Mouse (Mus musculus): ENCODE measurements at regions not wholly inside any gene's neighbourhood (a gene's known extent, or its start where the extent isn't known, plus 50 kb on each side); places are given as distances from the start of the nearest gene placed in this dataset.
"Not testable (repeated sequence)": the region's sequence is repeated elsewhere in the genome, so short reads cannot be mapped to it uniquely, and the experiment has no call there.

DNA sequence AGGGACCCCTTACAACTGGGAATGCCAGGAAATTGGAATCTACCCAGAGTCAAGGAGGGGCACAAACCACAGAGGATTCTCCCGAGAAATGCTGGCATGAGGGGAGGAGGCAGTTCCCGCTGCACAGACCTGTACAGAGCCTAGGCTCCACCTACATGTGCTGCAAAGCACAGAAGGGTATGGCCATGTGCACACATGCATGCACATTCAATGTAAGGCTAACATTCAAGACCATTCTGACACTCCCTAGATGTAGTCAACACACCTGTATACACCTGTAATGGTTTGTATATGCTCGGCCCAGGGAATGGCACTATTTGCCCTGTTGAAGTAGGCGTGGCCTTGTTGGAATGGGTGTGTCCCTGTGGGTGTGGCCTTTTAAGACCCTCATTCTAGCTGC, 238.0 kb downstream of the Prex1 start:
- DNase-seq = no peak

GRCm38 (mm10) chr2:166474601-166475000, 239.0 kb downstream of the Prex1 start:
- no peak for DNase-seq

DNA sequence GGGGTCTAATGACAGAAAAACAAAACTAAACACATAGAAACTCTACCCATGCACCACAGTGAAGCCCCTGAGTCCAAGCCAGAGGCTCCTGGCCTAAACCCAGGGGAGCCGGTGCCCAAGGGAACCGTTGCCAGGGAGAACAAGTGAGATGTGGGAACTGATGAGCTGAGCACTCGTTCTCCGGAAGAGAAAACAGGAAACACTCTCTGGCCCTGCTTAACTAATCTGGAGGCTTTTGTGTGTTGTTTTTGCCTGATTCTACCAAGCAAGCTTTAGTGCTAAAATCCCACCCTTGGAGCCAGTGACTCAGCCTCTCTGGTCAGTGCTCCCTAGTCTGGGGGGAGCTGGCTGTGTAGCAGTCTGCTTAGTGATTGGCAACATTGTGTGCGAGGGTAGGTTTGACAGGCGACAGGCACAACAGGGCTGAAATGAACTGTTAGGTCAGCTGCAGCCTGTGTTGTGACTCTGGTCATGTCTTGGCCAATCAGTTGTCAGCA, 242.3 kb downstream of the Prex1 start:
- peak; percentile 45 for DNase-seq

- no peak for DNase-seq
Measured at GRCm38 (mm10) chr2:166469046-166469593, 244.5 kb downstream of the Prex1 start.

DNA sequence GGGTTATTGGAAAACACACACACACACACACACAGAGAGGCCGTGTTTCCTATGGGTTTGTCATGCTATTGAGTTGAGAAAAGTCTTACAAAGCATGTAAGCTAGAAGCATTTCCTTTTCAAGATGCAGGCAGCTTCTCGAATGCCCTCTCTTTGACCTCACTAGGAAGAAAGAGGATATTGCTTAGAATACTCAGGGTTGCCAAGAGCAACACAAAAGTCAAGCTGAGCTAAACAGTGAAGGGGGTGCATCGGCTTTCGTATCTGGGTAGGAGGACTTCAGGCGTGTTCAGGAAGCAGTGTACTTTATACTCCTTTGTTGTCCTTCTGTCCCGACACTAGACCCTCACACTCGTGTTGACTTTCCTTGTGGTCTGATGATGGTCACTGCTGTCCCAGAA, 246.5 kb downstream of the Prex1 start:
- no peak for DNase-seq

- no peak for DNase-seq
Measured at GRCm38 (mm10) chr2:166465531-166465930, 248.1 kb downstream of the Prex1 start.

DNA sequence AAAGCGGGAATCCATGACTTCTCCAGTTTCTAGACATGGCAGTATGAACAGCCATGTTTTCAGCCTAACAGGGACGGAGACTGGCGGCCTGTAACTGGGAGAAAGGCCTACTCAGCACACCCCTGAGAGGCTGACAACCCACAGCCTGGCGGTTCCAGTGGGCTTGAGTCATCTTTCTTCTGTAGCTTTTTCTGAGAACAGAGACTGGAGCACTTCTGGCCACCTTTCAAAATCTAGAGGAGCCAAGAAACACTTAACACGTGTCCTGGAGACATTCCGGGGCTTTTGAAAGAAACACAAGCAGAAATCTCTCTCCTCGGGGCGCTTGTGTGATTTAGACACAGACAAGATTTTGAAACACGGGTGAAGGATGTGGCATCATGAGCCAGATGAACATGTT, 250.1 kb downstream of the Prex1 start:
- DNase-seq = peak; percentile 28

- DNase-seq = no peak
Measured at GRCm38 (mm10) chr2:166461956-166462355, 251.7 kb downstream of the Prex1 start.

DNA sequence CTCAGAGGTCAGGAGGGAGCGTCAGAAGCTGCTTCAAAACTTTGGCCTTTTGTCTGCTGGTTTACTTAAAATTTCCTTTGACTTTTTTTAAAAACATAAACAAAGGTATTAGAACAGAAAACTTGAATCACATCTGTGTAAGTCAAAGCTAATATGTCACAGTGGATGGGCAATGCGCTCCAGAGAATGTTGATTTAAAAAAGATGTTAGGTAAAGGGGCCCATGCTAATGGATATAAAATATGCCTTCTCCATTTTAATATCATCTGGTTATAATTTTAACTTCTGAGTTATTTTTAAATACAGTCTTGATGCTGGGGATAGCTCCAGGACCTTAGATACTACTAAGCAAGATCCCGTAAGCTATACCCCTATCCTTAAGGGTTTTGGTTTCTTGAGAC, 252.5 kb downstream of the Prex1 start:
- DNase-seq = no peak

- no peak for DNase-seq
Measured at GRCm38 (mm10) chr2:166459955-166460354, 253.7 kb downstream of the Prex1 start.

DNA sequence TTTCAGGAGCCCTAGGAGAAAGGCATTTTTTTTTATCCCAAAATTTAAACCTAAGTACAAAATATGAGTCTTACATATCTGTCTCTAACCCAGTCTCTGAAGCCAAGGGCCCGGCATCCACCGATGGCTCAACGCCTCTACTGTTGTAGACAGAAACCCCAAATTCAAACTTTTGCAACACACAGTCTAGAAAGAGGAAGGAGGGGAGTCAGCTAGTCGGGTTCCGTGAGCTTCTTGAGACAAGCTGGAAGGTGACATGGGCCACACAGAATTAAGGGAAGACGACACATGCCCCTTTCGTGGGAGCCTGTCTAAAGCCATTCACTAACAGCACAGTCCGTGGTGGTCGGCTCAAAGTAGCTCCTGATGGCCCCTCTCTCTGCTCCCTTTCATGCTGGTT, 254.7 kb downstream of the Prex1 start:
- no peak for DNase-seq

DNA sequence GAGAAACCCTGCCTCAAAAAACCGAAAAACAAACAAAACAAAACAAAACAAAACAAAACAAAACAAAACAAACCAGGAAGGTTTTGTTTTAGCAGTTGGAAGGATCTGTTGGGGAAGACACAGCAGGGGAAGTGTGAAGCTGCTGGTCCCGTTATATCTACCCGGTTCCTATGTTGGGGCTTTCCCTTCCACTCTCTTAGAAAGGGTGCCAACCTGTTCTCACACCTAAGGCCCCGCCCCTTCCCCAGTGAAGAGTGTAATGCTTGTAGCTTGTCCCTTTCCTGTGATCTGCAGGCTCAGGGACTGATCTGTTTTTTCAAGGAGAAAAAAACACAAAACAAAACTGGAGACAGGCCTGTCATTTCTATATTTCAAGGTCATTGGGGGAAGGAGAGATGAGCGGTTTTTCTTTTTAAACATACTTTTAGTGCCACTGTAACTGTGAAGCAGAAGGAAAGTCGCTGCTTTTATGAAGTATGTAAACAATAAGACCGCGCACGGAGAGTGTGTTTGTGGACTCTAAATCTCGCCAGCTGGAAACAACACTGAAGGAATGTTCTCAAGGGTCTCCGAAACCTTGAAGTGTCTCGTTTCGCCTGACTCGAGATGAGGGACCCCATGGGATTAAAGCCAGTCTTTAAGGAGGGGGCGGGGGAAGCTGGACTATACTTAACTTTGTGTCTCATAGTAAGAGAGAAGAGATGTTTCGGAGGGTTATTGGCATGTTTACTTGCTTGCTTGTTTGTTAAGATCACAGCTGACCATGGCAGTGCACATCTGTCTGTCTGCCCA, 256.1 kb downstream of the Prex1 start:
- DNase-seq = no peak

DNA sequence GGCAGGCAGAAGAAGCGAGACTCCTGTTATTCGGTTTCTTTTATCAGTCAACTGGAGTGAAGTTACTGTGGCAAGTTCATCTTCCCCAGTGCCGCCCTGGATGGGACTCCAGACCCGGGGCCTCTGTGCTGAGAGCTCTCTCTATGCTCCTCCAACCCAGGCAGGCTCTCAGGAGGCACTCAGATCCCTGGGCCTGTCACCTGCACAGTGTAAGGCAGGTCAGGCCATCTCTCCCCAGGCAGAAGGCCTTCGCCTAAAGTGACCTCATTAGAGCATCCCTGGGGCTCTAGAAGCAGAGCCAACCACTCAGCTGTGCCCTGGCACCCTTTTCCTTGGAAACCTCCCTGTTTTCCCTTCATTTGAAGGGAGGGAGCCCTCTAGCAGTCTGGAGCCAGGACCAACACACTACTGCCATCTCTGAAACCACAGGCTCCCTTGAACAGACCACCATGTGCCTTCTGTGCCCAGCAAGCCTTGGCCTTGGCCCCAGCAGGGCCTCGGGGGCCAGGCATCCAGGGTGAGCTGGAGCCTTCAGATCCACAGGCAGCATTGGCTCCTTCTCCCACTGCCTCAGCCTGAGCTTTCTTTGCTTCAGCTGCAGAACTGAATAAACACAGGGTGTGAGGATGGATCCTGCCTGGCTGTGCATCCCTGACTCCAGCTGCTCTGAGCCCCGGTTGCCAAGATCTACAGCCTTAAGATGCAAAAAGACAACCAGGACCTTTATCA, 259.3 kb downstream of the Prex1 start:
- DNase-seq = not testable (repeated sequence)

- no peak for DNase-seq
Measured at GRCm38 (mm10) chr2:166450964-166451363, 262.7 kb downstream of the Prex1 start.

DNA sequence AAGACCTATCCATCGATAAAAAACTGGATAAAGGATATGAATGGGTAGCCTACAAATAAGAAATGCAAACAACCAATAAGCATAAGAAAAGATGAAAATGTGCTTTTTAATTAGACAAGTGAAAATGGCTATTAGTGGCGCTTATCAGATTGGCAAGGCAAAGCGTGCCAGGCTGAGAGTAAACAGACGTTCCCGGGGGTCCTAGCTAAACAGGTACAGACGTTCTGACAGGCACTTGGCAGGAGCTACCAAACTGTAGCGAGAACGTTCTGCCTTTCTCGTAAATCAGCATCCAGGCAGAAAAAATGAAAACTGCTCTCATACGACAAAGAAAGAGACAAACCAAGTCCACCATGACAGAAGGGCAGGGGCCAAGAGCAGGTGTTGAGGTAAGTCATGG, 263.3 kb downstream of the Prex1 start:
- no peak for DNase-seq

DNA sequence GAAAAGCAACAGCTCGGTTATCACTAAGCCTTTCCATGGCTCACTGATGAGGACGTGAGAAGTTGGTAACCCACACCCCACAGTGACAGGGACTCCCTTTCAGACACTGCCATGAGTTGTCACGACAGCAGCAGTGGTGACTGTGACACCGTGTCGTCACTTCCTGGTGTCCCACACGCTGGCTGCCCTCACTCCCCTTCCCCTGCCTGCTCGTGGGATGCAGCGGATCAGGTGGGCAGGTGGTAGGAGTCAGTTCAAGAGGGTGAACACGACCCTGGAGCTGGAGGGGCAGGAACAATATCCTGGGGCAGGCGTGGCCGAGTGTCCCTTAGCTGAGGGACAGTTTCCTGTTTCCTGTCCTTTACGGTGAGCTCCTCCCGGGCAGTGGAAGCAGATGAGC, 264.9 kb downstream of the Prex1 start:
- DNase-seq = no peak

GRCm38 (mm10) chr2:166448161-166448560, 265.5 kb downstream of the Prex1 start:
- DNase-seq = no peak

- no peak for DNase-seq
Measured at GRCm38 (mm10) chr2:166446536-166446935, 267.1 kb downstream of the Prex1 start.

GRCm38 (mm10) chr2:166445824-166446223, 267.8 kb downstream of the Prex1 start:
- not testable (repeated sequence) for DNase-seq

- no peak for DNase-seq
Measured at GRCm38 (mm10) chr2:166442997-166443396, 270.6 kb downstream of the Prex1 start.

- no peak for DNase-seq
Measured at GRCm38 (mm10) chr2:166439847-166440775, 273.5 kb downstream of the Prex1 start.

DNA sequence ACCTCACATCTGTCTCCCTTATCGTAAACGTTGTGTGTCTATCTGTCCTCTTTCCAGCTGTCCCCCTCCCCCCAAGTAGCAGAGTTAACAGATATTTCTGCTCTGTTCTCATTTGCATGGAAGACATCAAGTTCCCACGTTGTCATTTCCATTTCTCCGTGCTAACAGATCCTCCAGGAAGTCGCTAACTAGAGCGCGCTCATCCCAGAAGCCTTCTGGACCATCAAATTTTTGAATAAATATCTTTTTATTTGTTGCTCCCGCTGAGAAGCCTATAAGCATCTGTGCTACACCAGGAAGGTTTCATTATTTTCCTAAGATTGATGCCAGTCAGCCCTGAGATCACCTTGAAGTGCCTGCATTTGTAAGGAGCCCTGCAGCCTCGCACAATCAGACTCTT, 275.4 kb downstream of the Prex1 start:
- DNase-seq = no peak

DNA sequence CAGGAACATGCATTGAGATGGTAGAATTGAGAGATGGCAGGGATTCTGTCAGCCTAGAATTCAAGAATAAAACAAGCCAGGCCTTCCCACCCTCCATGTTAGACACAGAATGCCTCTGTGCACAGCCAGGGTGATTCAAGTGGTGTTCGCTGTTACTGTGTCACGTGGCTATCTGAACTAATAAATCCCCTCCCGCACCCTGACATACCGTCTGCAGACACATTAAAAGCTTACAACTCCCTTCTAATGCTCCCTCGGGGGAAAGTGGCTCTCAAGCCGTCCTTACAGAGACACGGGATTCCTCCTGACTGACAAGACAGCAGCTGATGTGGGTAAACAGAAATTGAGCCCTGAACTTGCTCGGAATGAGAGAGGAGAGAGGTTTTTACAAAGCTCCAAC, 279.1 kb downstream of the Prex1 start:
- DNase-seq = no peak

Data from right cerebral cortex, postnatal 14 days (tissue).